ENCODE assay signal across 18 mouse cellular contexts in genomic region chr6:97655986-97656385, GRCm38 (mm10).
"Had no signal": no experiment of that assay in that cellular context is flagged by ENCODE, and none has a peak within 500 bp of the region (broad histone marks: within the 10 kb centered on the region; RNA-seq: fewer than 3 reads in every experiment).

No protein-coding gene starts in this region.

- H3K36me3 ChIP-seq: kidney, embryonic 15.5 days; liver, embryonic 13.5 days; midbrain, embryonic 12.5 days; neural tube, embryonic 13.5 days had no signal

- DNase-seq: kidney, postnatal 10 days; kidney, postnatal 36 days; layer of hippocampus, postnatal 36 days; liver, embryonic 13.5 days; lung, adult 2 months; lung, postnatal 14 days; lung, postnatal 4 days; right cerebral cortex, adult 18-20 months; right cerebral cortex, postnatal 14 days; right cerebral cortex, postnatal 4 days; thymus, adult 18-20 months; thymus, postnatal 36 days had no signal

- H3K4me3 ChIP-seq: kidney, embryonic 15.5 days; left cerebral cortex, adult 2 months; liver, embryonic 13.5 days; midbrain, embryonic 12.5 days; myocyte; neural tube, embryonic 13.5 days had no signal

- H3K4me2 ChIP-seq: kidney, embryonic 15.5 days; liver, embryonic 13.5 days; midbrain, embryonic 12.5 days; neural tube, embryonic 13.5 days had no signal

- H3K9ac ChIP-seq: kidney, embryonic 15.5 days; liver, embryonic 13.5 days; midbrain, embryonic 12.5 days; neural tube, embryonic 13.5 days had no signal

- H3K9me3 ChIP-seq: kidney, embryonic 15.5 days; liver, embryonic 13.5 days; neural tube, embryonic 13.5 days had no signal

- H3K27me3 ChIP-seq: kidney, embryonic 15.5 days; liver, embryonic 13.5 days; midbrain, embryonic 12.5 days; neural tube, embryonic 13.5 days had no signal

- H3K4me1 ChIP-seq: kidney, embryonic 15.5 days; liver, embryonic 13.5 days; midbrain, embryonic 12.5 days; neural tube, embryonic 13.5 days had no signal

- H3K27ac ChIP-seq: kidney, embryonic 15.5 days; left cerebral cortex, adult 2 months; liver, embryonic 13.5 days; midbrain, embryonic 12.5 days; neural tube, embryonic 13.5 days had no signal

- ATAC-seq: midbrain, embryonic 16.5 days had no signal
